Mouse (Mus musculus) neutrophil, adult 5-6 weeks (primary cell): ENCODE data around the gene Gm28308. TPM values are rescaled to one million over a fixed set of nuclear protein-coding genes. Genes with fewer than 3 reads are reported as not detected.

Experiments
- ATAC-seq: fragments of 151-379, 151-347 bp; 2 replicates; pipeline ENCODE4 v1.8.0; 2017; ENCODE audit warnings: mild to moderate bottlenecking, moderate TSS enrichment; ENCODE audit not compliant: insufficient number of reproducible peaks, poor library complexity, low FRiP score, severe bottlenecking; ENCODE audit errors: extremely low read depth
- total RNA-seq: library from RNA; stranded (forward); fragments of 200-1000 nt; gene quantifications from 2 replicates; pipeline ENCODE4 v1.2.3, GENCODE M21; 2017

The Gm28308 gene
- total RNA-seq, 1 experiment from 2014 or later, result not detected

GRCm38 (mm10) chr6:52152226-52153193, 60.6 kb downstream of the Gm28308 start:
- no peak for ATAC-seq

- no peak for ATAC-seq
Observed at GRCm38 (mm10) chr6:52151571-52151970, 61.6 kb downstream of the Gm28308 start.

- no peak for ATAC-seq
Observed at GRCm38 (mm10) chr6:52150401-52150966, 62.7 kb downstream of the Gm28308 start.

GRCm38 (mm10) chr6:52139115-52139514, 74.0 kb downstream of the Gm28308 start:
- ATAC-seq, result no peak

GRCm38 (mm10) chr6:52138576-52138975, 74.6 kb downstream of the Gm28308 start:
- no peak for ATAC-seq

GRCm38 (mm10) chr6:52137841-52138535, 75.2 kb downstream of the Gm28308 start:
- ATAC-seq, result no peak

- no peak for ATAC-seq
Observed at GRCm38 (mm10) chr6:52123673-52124072, 89.5 kb downstream of the Gm28308 start.

- ATAC-seq, result no peak
Observed at GRCm38 (mm10) chr6:52121173-52121572, 92.0 kb downstream of the Gm28308 start.

GRCm38 (mm10) chr6:52118903-52119635, 94.1 kb downstream of the Gm28308 start:
- ATAC-seq, result no peak

GRCm38 (mm10) chr6:52115899-52116298, 97.2 kb downstream of the Gm28308 start:
- no peak for ATAC-seq

Other genes with a start within 250 kb of the Gm28308 start
- 348 and 404 TPM in 2 replicates for gene Skap2, start 200.8 kb downstream of the Gm28308 start, total RNA-seq
- gene Hoxa1, start 55.0 kb downstream of the Gm28308 start, total RNA-seq, result not detected in 2 replicates
- not detected in 2 replicates for gene Hoxa2, start 48.5 kb downstream of the Gm28308 start, total RNA-seq
- not detected in 2 replicates for gene 5730596B20Rik, start 35.8 kb downstream of the Gm28308 start, total RNA-seq
- not detected in 2 replicates for gene Hoxa4, start 21.6 kb downstream of the Gm28308 start, total RNA-seq
- not detected in 2 replicates for gene Hoxa5, start 8.8 kb downstream of the Gm28308 start, total RNA-seq
- not detected in 2 replicates for gene Hoxa6, start 4.6 kb downstream of the Gm28308 start, total RNA-seq
- gene Hoxa3, start within 50 bp of the Gm28308 start, total RNA-seq, result not detected in 2 replicates
- 0.61 TPM in 1 of 2 replicates, not detected in the other for gene Hoxa7, start 8.5 kb upstream of the Gm28308 start, total RNA-seq
- not detected in 2 replicates for gene Hoxa9, start 17.8 kb upstream of the Gm28308 start, total RNA-seq
- not detected in 2 replicates for gene Hoxa10, start 27.5 kb upstream of the Gm28308 start, total RNA-seq
- not detected in 2 replicates for gene Hoxa11, start 32.5 kb upstream of the Gm28308 start, total RNA-seq
- not detected in 2 replicates for gene Hoxa13, start 47.5 kb upstream of the Gm28308 start, total RNA-seq
- gene Evx1, start 100.2 kb upstream of the Gm28308 start, total RNA-seq, result not detected in 2 replicates